Comparison of ENCODE assay signal across 37 mouse cellular contexts in the genomic region with DNA sequence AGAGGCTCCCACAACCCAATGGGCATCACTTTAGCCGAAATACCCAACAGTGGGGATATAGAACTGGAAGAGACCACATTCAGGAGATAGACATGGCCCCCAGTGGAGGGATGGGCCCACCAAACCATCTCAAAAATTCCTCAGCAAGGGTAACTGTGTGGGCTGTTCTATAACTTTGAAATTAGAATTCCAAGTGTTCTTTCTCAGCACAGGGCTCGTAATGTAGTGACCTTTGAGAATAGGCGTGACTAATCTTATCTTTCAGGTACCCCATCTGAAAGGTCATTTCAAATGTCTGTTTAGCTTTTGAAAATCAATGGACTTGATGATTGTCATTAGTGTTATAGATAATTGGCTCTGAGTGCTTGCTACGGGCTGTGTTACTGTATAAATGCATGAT. TPM values are rescaled to one million over a fixed set of nuclear protein-coding genes. Genes with fewer than 3 reads are reported as not detected.
"Had no signal": no experiment of that assay in that cellular context is flagged by ENCODE, and none has a peak within 500 bp of the region (broad histone marks: within the 10 kb centered on the region; RNA-seq: fewer than 3 reads in every experiment).

No protein-coding gene starts in this region.

- H3K9me3 ChIP-seq: limb, embryonic 10.5 days; limb, embryonic 12.5 days; limb, embryonic 13.5 days; limb, embryonic 15.5 days; liver, embryonic 12.5 days; liver, embryonic 13.5 days; liver, embryonic 15.5 days; lung, embryonic 15.5 days; megakaryocyte, embryonic 14.5 days; midbrain, embryonic 10.5 days; midbrain, embryonic 12.5 days; midbrain, embryonic 15.5 days; neural tube, embryonic 12.5 days; neural tube, embryonic 13.5 days had no signal

- H3K4me2 ChIP-seq: limb, embryonic 12.5 days; limb, embryonic 13.5 days; limb, embryonic 15.5 days; liver, embryonic 11.5 days; liver, embryonic 12.5 days; liver, embryonic 13.5 days; liver, embryonic 15.5 days; lung, embryonic 14.5 days; lung, embryonic 15.5 days; midbrain, embryonic 12.5 days; midbrain, embryonic 15.5 days; neural tube, embryonic 12.5 days; neural tube, embryonic 13.5 days had no signal

- DNase-seq: left cerebral cortex, postnatal 4 days; liver; liver, embryonic 13.5 days; liver, postnatal 0 days; lung, adult 18-20 months; lung, adult 2 months; lung, embryonic 14.5 days; lung, postnatal 10 days; lung, postnatal 14 days; lung, postnatal 36 days; lung, postnatal 4 days; midbrain, embryonic 14.5 days had no signal

- H3K27me3 ChIP-seq: limb, embryonic 12.5 days; limb, embryonic 13.5 days; limb, embryonic 15.5 days; liver, embryonic 12.5 days; liver, embryonic 13.5 days; liver, embryonic 15.5 days; lung, embryonic 15.5 days; megakaryocyte, embryonic 14.5 days; midbrain, embryonic 12.5 days; midbrain, embryonic 15.5 days; neural tube, embryonic 12.5 days; neural tube, embryonic 13.5 days had no signal

- H3K4me3 ChIP-seq: limb, embryonic 10.5 days; limb, embryonic 12.5 days; limb, embryonic 13.5 days; limb, embryonic 15.5 days; liver, embryonic 12.5 days; liver, embryonic 13.5 days; liver, embryonic 15.5 days; lung, embryonic 15.5 days; megakaryocyte, embryonic 14.5 days; midbrain, embryonic 10.5 days; midbrain, embryonic 12.5 days; midbrain, embryonic 15.5 days; myocyte; neural tube, embryonic 12.5 days; neural tube, embryonic 13.5 days had no signal

- H3K9ac ChIP-seq: limb, embryonic 12.5 days; limb, embryonic 13.5 days; limb, embryonic 15.5 days; liver, embryonic 12.5 days; liver, embryonic 13.5 days; liver, embryonic 14.5 days; liver, embryonic 15.5 days; liver, postnatal 0 days; lung, embryonic 14.5 days; lung, embryonic 15.5 days; midbrain, embryonic 12.5 days; midbrain, embryonic 15.5 days; neural tube, embryonic 12.5 days; neural tube, embryonic 13.5 days had no signal

- H3K4me1 ChIP-seq: limb, embryonic 10.5 days; limb, embryonic 12.5 days; limb, embryonic 13.5 days; limb, embryonic 15.5 days; liver, embryonic 12.5 days; liver, embryonic 13.5 days; liver, embryonic 15.5 days; lung, embryonic 15.5 days; midbrain, embryonic 10.5 days; midbrain, embryonic 12.5 days; midbrain, embryonic 15.5 days; neural tube, embryonic 12.5 days; neural tube, embryonic 13.5 days had no signal

- ATAC-seq: liver, embryonic 12.5 days; liver, postnatal 0 days; lung, postnatal 0 days; midbrain, embryonic 15.5 days; midbrain, embryonic 16.5 days had no signal

- H3K36me3 ChIP-seq: limb, embryonic 10.5 days; limb, embryonic 12.5 days; limb, embryonic 13.5 days; limb, embryonic 15.5 days; liver, embryonic 12.5 days; liver, embryonic 13.5 days; liver, embryonic 15.5 days; lung, embryonic 15.5 days; midbrain, embryonic 10.5 days; midbrain, embryonic 12.5 days; midbrain, embryonic 15.5 days; neural tube, embryonic 12.5 days; neural tube, embryonic 13.5 days had no signal

- H3K27ac ChIP-seq: limb, embryonic 10.5 days; limb, embryonic 12.5 days; limb, embryonic 13.5 days; limb, embryonic 15.5 days; liver, embryonic 12.5 days; liver, embryonic 13.5 days; liver, embryonic 14.5 days; liver, embryonic 15.5 days; lung, embryonic 15.5 days; macrophage; midbrain, embryonic 10.5 days; midbrain, embryonic 12.5 days; midbrain, embryonic 15.5 days; neural tube, embryonic 12.5 days; neural tube, embryonic 13.5 days had no signal

RNA-seq across cellular contexts. Expression of a gene that starts 16.0 kb away (rescaled TPM):
- polyA plus RNA-seq: limb, embryonic 10.5 days; limb, embryonic 11.5 days; limb, embryonic 12.5 days; limb, embryonic 13.5 days; limb, embryonic 14.5 days; limb, embryonic 15.5 days; liver, adult 2 months; lung, adult 2 months; lung, embryonic 14.5 days; lung, embryonic 15.5 days; lung, embryonic 16.5 days; lung, postnatal 0 days; macrophage; midbrain, embryonic 10.5 days; midbrain, embryonic 12.5 days; midbrain, embryonic 14.5 days; midbrain, embryonic 15.5 days; midbrain, embryonic 16.5 days; midbrain, postnatal 0 days; myocyte; neural tube, embryonic 11.5 days; neural tube, embryonic 12.5 days; neural tube, embryonic 13.5 days had no signal
